Mouse (Mus musculus) bone marrow, adult 2 months (tissue): ENCODE data around the gene Gtf2h3. TPM values are rescaled to one million over a fixed set of nuclear protein-coding genes. Genes with fewer than 3 reads are reported as not detected.
"Not testable (repeated sequence)": the region's sequence is repeated elsewhere in the genome, so short reads cannot be mapped to it uniquely, and the experiment has no call there.

Experiments used
- H3K27ac ChIP-seq: fragments of 200-500 bp; 2 replicates; pipeline ENCODE4 v1.5.1; 2012; ENCODE audit warnings: low read depth, mild to moderate bottlenecking, control low read depth, inconsistent platforms, low read length; ENCODE audit not compliant: control insufficient read depth, poor library complexity, insufficient read depth
- H3K4me1 ChIP-seq: fragments of 200-500 bp; 2 replicates; pipeline ENCODE4 v1.6.1; 2011; ENCODE audit warnings: low read length; ENCODE audit not compliant: control insufficient read depth, insufficient read depth
- H3K4me3 ChIP-seq: fragments of 200-500 bp; replicated peaks from 2 replicates; pipeline ENCODE3; 2011; ENCODE audit warnings: mild to moderate bottlenecking, low read depth, low read length, control low read depth; ENCODE audit not compliant: control insufficient read depth
- CTCF ChIP-seq: fragments of 200-500 bp; IDR thresholded peaks from 2 replicates; pipeline ENCODE4 v1.5.1; 2011; ENCODE audit warnings: low read length, control low read depth; ENCODE audit not compliant: control insufficient read depth, insufficient read depth
- POLR2A ChIP-seq: fragments of 200-500 bp; IDR thresholded peaks from 2 replicates; pipeline ENCODE4 v1.6.1; 2011; ENCODE audit warnings: low read depth, mild to moderate bottlenecking, control low read depth, low read length, borderline replicate concordance; ENCODE audit not compliant: control insufficient read depth
- WGBS: fragments of 180-500 bp; shearing (Covaris S2); methylation state at CpG from one replicate; pipeline ENCODE4 v1.1.7; 2018; 5-methylcytosine and 5-hydroxymethylcytosine counted together
- polyA plus RNA-seq: library from polyadenylated mRNA; stranded (reverse); fragments of >200 nt; gene quantifications from 2 replicates; pipeline ENCODE4 v1.2.4, GENCODE M21; 2011; ENCODE audit warnings: low replicate concordance; ENCODE audit not compliant: missing spikeins, insufficient read depth, insufficient read length

Gene Gtf2h3
- polyA plus RNA-seq, 1 experiment, result 8.3 TPM

DNA sequence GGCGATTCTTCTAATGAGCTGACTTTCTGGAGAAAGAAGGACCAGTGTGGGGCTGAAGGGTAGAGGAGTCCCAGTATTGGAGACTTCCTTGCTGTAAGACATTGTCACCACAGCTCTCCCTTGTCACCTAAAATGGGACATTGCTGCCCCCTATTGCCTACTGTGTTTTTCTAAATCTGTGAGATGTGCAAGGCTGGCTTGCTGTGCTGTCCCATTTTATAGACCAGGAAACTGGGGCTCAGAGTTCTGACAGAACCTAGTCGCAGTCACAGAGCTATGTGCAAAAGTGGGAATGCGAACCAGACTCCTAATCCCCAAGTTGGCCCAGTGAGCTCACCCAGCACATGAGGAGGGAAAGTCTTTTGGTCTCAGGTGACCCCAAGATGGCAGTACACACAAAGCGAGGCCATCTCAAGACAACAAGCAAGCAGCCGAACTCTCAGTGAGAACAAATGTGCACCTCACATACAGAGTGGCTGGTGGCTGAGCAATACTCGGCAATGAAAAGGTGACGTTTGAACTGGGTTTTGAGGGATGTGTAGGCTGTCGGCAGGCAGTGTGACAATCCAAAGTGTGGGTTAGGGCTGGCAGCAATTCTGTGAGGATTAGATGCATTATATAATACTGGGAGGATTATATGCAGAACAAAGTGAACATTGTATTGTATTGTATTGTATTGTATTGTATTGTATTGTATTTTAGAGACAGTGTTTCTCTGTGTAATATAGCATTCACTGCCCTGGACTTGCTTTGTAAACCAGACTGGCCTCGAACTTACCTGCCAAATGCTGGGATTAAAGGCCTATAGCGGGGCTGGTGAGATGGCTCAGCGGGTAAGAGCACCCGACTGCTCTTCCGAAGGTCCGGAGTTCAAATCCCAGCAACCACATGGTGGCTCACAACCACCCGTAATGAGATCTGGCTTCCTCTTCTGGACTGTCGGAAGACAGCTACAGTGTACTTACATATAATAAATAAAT is 39.8 kb upstream of the Gtf2h3 start:
- H3K27ac ChIP-seq, result no peak overlapping the region
- TF ChIP-seq POLR2A, result no peak
- TF ChIP-seq CTCF, result peak; percentile 48
- WGBS, result 71% methylated on average over 16 of the region's 16 CpGs
- no peaks in the 10 kb centered on the region; the same call in 1 of the 2 replicates for H3K4me1 ChIP-seq
- no peak overlapping the region for H3K4me3 ChIP-seq

DNA sequence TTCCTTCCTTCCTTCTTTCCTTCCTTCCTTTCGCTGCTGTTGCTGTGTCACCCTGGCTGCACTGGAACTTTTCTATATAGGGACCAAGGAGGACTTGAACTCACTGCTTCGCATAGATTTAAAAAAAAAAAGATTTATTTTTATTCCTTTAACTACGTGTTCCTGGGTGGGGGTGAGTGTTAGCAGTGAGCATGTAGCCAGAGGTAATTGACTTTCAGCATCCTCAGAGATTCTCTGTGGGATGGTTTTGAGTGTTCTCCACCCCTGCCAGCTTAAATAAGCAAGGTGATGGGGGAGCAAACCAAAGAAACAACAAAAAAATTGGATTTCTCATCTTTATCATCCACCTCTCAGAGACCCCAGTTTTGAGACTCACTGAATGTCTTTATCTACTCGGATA is 39.0 kb upstream of the Gtf2h3 start:
- Histone ChIP-seq H3K4me3 (no peak overlapping the region), H3K4me1 (no peaks in the 10 kb centered on the region; the same call in 1 of the 2 replicates), H3K27ac (no peak overlapping the region)
- WGBS, result 70% methylated on average over 4 of the region's 4 CpGs
- TF ChIP-seq CTCF, result no peak
- TF ChIP-seq POLR2A, result no peak

DNA sequence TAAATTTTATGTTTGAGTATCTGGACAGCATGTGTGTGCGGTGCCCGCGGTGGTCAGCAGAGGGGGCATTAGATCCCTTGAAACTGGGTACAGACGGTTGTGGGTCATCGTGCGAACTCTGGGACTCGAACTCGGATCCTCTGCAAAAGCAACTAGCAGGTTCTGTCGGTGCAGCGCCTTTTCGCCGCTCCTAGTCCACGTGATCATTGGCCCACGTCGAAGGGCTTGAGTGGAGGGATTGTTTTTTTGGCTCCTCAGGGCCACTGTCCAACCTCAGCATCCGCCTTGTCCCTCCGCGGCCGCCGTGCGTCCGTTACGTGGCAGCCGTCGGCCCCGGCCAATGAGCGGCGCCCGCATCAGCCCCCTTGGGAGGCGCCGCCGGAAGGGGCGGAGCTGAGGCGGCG is 38.6 kb upstream of the Gtf2h3 start, which contains the start of gene Tmed2:
TSS of gene Tmed2 (plus strand) at position 313 of the 404 bp plus-strand sequence.
- Histone ChIP-seq H3K4me3 (peak within 1 kb of the TSS; percentile 66), H3K4me1 (no peaks in the 10 kb centered on the region; the same call in 1 of the 2 replicates), H3K27ac (peak within 1 kb of the TSS; percentile 99)
- under 1% methylated on average over 34 of the region's 35 CpGs for WGBS
- TF ChIP-seq CTCF (peak; percentile 21; the same call in 1 of the 2 replicates), POLR2A (no peak)

DNA sequence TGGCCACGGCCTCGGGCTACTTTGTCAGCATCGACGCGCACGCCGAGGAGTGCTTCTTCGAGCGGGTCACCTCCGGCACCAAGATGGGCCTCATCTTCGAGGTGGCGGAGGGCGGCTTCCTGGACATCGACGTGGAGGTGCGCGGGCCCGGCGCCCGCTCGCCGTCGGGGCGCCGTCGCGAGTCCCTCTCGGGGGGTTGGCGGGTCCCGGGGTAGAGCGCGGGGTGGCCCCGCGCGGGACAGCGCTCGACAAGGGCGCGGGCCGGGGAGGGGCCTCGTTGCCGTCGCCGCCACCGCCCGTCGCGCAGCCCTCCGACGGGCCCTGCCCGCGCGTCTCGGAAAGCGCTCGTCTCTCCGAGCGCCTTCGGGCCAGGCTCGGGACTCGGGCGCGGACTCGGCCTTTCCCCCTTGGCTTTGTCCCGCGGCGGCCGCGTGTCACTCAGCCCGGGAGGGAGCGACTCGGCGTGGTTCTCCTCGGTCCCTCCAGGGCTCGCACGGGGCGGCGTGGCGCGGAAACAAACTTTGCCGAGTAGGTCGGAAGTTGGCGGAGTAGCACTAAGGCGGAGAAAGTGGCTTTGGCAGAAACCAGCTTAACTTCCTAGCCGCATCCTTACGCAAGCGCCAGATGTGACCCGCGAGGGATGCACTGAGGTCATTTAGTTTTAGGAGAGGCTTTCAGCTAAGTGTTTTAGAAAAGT is 37.9 kb upstream of the Gtf2h3 start:
- under 1% methylated on average over 76 of the region's 89 CpGs for WGBS

DNA sequence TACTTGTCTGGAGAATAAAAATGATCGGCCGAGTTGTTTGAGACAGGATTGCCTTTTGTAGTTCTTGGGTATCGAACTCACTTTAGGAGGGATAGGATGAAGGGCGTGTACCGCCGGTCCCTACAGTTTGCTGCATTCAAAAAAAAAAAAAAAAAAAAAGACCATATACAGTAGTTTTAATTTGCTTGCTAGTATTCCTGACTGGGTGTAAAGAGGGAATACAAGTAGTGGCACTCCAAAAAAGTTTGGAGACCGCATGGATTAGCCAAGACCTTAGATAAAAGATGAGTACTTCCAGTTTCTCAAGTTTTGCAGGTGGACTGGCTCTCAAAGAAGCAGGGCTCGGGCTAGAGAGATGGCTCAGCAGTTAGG is 37.4 kb upstream of the Gtf2h3 start:
- TF ChIP-seq CTCF (no peak), POLR2A (no peak)
- WGBS, result 8% methylated on average over 8 of the region's 8 CpGs
- H3K4me1 ChIP-seq, result no peaks in the 10 kb centered on the region; the same call in 1 of the 2 replicates
- peak overlapping the region; percentile 66 for H3K4me3 ChIP-seq
- H3K27ac ChIP-seq, result peak overlapping the region; percentile 99

More for the DNA sequence above, 37.9 kb upstream of the Gtf2h3 start:
- peak overlapping the region; percentile 66 for H3K4me3 ChIP-seq
- peak overlapping the region; percentile 99 for H3K27ac ChIP-seq
- no peaks in the 10 kb centered on the region; the same call in 1 of the 2 replicates for H3K4me1 ChIP-seq
- TF ChIP-seq CTCF (no peak), POLR2A (no peak; the same call in 1 of the 2 replicates)

DNA sequence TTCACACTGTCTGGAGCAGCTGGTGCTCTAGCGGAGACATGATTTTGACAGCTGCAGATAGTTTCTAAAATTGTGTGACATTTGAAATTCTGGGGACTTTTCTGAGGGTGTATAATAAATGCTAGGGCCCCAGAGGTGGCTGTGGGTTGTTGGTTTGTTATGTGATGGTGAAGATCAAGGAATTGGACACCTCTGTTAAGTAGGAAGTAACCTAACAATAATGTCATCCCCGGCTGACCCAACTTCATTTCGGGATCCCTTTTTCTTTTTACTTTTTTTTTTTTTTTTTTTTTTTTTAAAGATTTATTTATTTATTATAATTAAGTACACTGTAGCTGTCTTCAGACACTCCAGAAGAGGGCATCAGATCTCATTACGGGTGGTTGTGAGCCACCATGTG is 28.2 kb upstream of the Gtf2h3 start:
- not testable (repeated sequence) for H3K27ac ChIP-seq, H3K4me1 ChIP-seq, H3K4me3 ChIP-seq
- WGBS, result 75% methylated on average over 4 of the region's 4 CpGs

DNA sequence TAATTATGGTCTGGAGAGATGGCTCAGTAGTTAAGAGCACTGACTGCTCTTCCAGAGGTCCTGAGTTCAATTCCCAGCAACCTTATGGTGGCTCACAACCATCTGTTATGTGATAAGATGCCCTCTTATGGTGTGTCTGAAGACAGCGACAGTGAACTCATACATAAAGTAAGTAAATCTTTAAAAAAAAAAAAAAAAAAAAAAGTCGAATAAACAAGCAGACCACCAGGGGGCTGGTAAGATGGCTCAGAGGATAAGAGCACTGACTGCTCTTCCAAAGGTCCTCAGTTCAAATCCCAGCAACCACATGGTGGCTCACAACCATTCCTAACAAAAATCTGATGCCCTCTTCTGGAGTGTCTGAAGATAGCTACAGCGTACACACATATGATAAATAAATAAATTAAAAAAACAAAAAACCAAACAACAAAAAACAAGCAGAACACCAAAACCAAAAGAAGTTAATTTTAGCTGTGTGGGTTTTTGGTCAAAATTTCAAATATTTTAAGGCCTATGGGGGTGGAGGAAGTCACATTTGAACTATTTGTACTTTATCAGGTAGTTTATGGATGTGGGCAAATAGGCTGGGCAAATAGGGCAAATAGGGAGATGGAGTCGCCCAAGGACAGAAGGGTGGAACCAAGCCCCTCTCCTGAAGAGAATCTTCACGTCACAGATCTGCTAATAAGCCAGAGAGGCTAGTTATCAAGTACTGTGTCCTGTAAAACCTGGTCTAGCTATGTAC is 27.4 kb upstream of the Gtf2h3 start:
- WGBS, result 40% methylated on average over 5 of the region's 5 CpGs
- H3K4me3 ChIP-seq, result peak overlapping the region; percentile 12
- not testable (repeated sequence) for H3K27ac ChIP-seq, H3K4me1 ChIP-seq

DNA sequence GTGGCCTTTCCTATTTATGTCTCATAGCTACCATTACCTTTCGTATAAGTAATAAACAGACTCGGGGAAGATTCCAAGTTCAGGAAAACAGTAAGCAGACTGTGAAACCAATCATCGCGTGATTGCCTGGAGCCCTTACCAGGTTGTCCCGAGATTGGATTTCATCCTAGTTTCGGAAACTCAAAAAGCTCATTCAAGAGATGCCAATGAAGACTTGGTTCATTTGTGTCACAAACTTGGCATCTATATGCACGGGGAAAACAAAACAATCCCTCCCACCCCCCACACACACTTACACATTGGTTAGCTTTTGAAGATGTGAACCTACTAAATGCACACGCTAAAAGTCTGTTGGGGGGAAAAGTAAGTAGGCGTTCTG is 26.9 kb upstream of the Gtf2h3 start:
- 6% methylated on average over 9 of the region's 9 CpGs for WGBS
- no peak for TF ChIP-seq POLR2A
- no peak for TF ChIP-seq CTCF
- no peaks in the 10 kb centered on the region; the same call in 1 of the 2 replicates for H3K4me1 ChIP-seq
- no peak overlapping the region for H3K27ac ChIP-seq
- peak overlapping the region; percentile 41 for H3K4me3 ChIP-seq
